Mouse (Mus musculus) MEL (cell line): ENCODE data around the gene Bad. TPM values are rescaled to one million over a fixed set of nuclear protein-coding genes. Genes with fewer than 3 reads are reported as not detected.

Experiments
- DNase-seq: peaks from one replicate; pipeline ENCODE4 v3.0.0; 2011; ENCODE audit warnings: low read depth, low spot score
- H3K27ac ChIP-seq: 2 replicates; pipeline ENCODE4 v1.5.1; 2012; ENCODE audit warnings: low read depth, mild to moderate bottlenecking, control low read depth, low read length, moderate library complexity; ENCODE audit not compliant: control insufficient read depth
- H3K27me3 ChIP-seq, 2 experiments: fragments of 150-350 bp in 1 of 2; sonication (generic) in 1 of 2; 2 replicates each; pipeline ENCODE4 v1.6.1; 2012; ENCODE audit warnings: low read length in 2 of 2, mild to moderate bottlenecking in 2 of 2, improper control_type of control experiment in 1 of 2, moderate library complexity in 1 of 2; ENCODE audit not compliant: insufficient read depth in 2 of 2, control insufficient read depth in 1 of 2
- H3K36me3 ChIP-seq, 2 experiments: 2 replicates each; pipeline ENCODE4 v1.6.1; 2012 to 2014; ENCODE audit warnings: low read length in 2 of 2, improper control_type of control experiment in 1 of 2, inconsistent platforms in 1 of 2, mild to moderate bottlenecking in 1 of 2; ENCODE audit not compliant: insufficient read depth in 2 of 2, control insufficient read depth in 1 of 2
- H3K4me1 ChIP-seq, 2 experiments: fragments of 150-350 bp in 1 of 2; sonication (generic) in 1 of 2; 2 replicates each; pipeline ENCODE4 v1.6.1; 2012; ENCODE audit warnings: low read length in 2 of 2, improper control_type of control experiment in 1 of 2, mild to moderate bottlenecking in 1 of 2; ENCODE audit not compliant: insufficient read depth in 2 of 2, control insufficient read depth in 1 of 2
- H3K4me3 ChIP-seq, 2 experiments: fragments of 150-350 bp in 1 of 2; sonication (generic) in 1 of 2; 2 replicates each; pipeline ENCODE4 v1.5.1; 2012; ENCODE audit warnings: low read depth in 2 of 2, low read length in 2 of 2, mild to moderate bottlenecking in 2 of 2, moderate library complexity in 2 of 2, control low read depth in 1 of 2, improper control_type of control experiment in 1 of 2; ENCODE audit not compliant: control insufficient read depth in 1 of 2, insufficient read depth in 1 of 2
- H3K79me2 ChIP-seq: 2 replicates; pipeline ENCODE4 v1.6.1; 2012; ENCODE audit warnings: mild to moderate bottlenecking, low read length, moderate library complexity; ENCODE audit not compliant: control insufficient read depth, poor library complexity, insufficient read depth
- H3K9ac ChIP-seq: 2 replicates; pipeline ENCODE4 v1.6.1; 2012; ENCODE audit warnings: low read depth, mild to moderate bottlenecking, control low read depth, low read length, moderate library complexity; ENCODE audit not compliant: control insufficient read depth, poor library complexity, severe bottlenecking
- H3K9me3 ChIP-seq: fragments of 150-350 bp; sonication (generic); replicated peaks from 2 replicates; pipeline ENCODE4 v1.6.1; 2012; ENCODE audit warnings: mild to moderate bottlenecking, low read length, improper control_type of control experiment, moderate library complexity; ENCODE audit not compliant: insufficient read depth
- CHD2 ChIP-seq: IDR thresholded peaks from 2 replicates; pipeline ENCODE4 v1.6.1; 2011; ENCODE audit warnings: low read length, improper control_type of control experiment
- CTCF ChIP-seq, 3 experiments: IDR thresholded peaks in 2 of 3; conservative IDR thresholded peaks in 1 of 3; 2 replicates each; pipeline ENCODE4 v1.5.1; 2011 to 2012; ENCODE audit warnings: low read length in 3 of 3, low read depth in 2 of 3, mild to moderate bottlenecking in 2 of 3, improper control_type of control experiment in 1 of 3, inconsistent platforms in 1 of 3, mixed read lengths in 1 of 3, moderate library complexity in 1 of 3; ENCODE audit not compliant: control insufficient read depth in 1 of 3, insufficient read depth in 1 of 3, poor library complexity in 1 of 3, severe bottlenecking in 1 of 3
- E2F4 ChIP-seq: IDR thresholded peaks from 2 replicates; pipeline ENCODE4 v1.6.1; 2011; ENCODE audit warnings: low read depth, low read length, improper control_type of control experiment, borderline replicate concordance
- ELF1 ChIP-seq: IDR thresholded peaks from 2 replicates; pipeline ENCODE4 v1.6.1; 2014; ENCODE audit warnings: low read depth, mild to moderate bottlenecking, inconsistent platforms, low read length, improper control_type of control experiment, moderate library complexity
- ETS1 ChIP-seq: IDR thresholded peaks from 2 replicates; pipeline ENCODE4 v1.6.1; 2012; ENCODE audit warnings: low read depth, mild to moderate bottlenecking, inconsistent platforms, low read length, improper control_type of control experiment, moderate library complexity
- GABPA ChIP-seq: IDR thresholded peaks from 2 replicates; pipeline ENCODE4 v1.6.1; 2012; ENCODE audit warnings: low read depth, mild to moderate bottlenecking, inconsistent platforms, low read length, improper control_type of control experiment, moderate library complexity
- MAFK ChIP-seq: IDR thresholded peaks from 2 replicates; pipeline ENCODE4 v1.6.1; 2011; ENCODE audit warnings: low read depth, mild to moderate bottlenecking, low read length, improper control_type of control experiment, borderline replicate concordance
- MAZ ChIP-seq: IDR thresholded peaks from 2 replicates; pipeline ENCODE4 v1.6.1; 2012; ENCODE audit warnings: low read depth, mild to moderate bottlenecking, inconsistent platforms, low read length, improper control_type of control experiment
- MEF2A ChIP-seq: IDR thresholded peaks from 2 replicates; pipeline ENCODE4 v1.6.1; 2014; ENCODE audit warnings: low read depth, mild to moderate bottlenecking, inconsistent platforms, low read length, improper control_type of control experiment; ENCODE audit not compliant: poor library complexity, insufficient replicate concordance, severe bottlenecking; ENCODE audit errors: extremely low read depth
- MYB ChIP-seq: IDR thresholded peaks from 2 replicates; pipeline ENCODE4 v1.6.1; 2011; ENCODE audit warnings: mild to moderate bottlenecking, low read depth, low read length, improper control_type of control experiment
- NELFE ChIP-seq: IDR thresholded peaks from 2 replicates; pipeline ENCODE4 v1.6.1; 2011; ENCODE audit warnings: low read depth, low read length, improper control_type of control experiment
- NRF1 ChIP-seq: IDR thresholded peaks from 2 replicates; pipeline ENCODE4 v1.6.1; 2014; ENCODE audit warnings: low read depth, mild to moderate bottlenecking, inconsistent platforms, low read length, improper control_type of control experiment, moderate library complexity; ENCODE audit not compliant: poor library complexity, insufficient read depth, severe bottlenecking
- POLR2A ChIP-seq, 2 experiments: IDR thresholded peaks; 2 replicates each; pipeline ENCODE4 v1.6.1; 2011 to 2012; ENCODE audit warnings: low read length in 2 of 2, mild to moderate bottlenecking in 2 of 2, control low read depth in 1 of 2, improper control_type of control experiment in 1 of 2, low read depth in 1 of 2, moderate library complexity in 1 of 2; ENCODE audit not compliant: control insufficient read depth in 1 of 2, insufficient read depth in 1 of 2, poor library complexity in 1 of 2
- POLR2AphosphoS2 ChIP-seq: IDR thresholded peaks from 2 replicates; pipeline ENCODE4 v1.6.1; 2011; ENCODE audit warnings: low read length, improper control_type of control experiment
- POLR2AphosphoS5 ChIP-seq: IDR thresholded peaks from 2 replicates; pipeline ENCODE4 v1.6.1; 2012; ENCODE audit warnings: low read depth, borderline replicate concordance, mild to moderate bottlenecking, inconsistent platforms, low read length, moderate library complexity, mixed read lengths
- RAD21 ChIP-seq: IDR thresholded peaks from 2 replicates; pipeline ENCODE4 v1.6.1; 2011; ENCODE audit warnings: mild to moderate bottlenecking, low read depth, low read length, improper control_type of control experiment
- RCOR1 ChIP-seq: IDR thresholded peaks from 2 replicates; pipeline ENCODE4 v1.6.1; 2012; ENCODE audit warnings: low read depth, mild to moderate bottlenecking, inconsistent platforms, low read length, improper control_type of control experiment
- SIN3A ChIP-seq: IDR thresholded peaks from 2 replicates; pipeline ENCODE4 v1.6.1; 2012; ENCODE audit warnings: low read length, improper control_type of control experiment, inconsistent platforms
- SMC3 ChIP-seq: IDR thresholded peaks from 2 replicates; pipeline ENCODE4 v1.6.1; 2011; ENCODE audit warnings: low read depth, low read length, improper control_type of control experiment
- TCF12 ChIP-seq: IDR thresholded peaks from 2 replicates; pipeline ENCODE4 v1.6.1; 2014; ENCODE audit warnings: low read depth, mild to moderate bottlenecking, inconsistent platforms, low read length, improper control_type of control experiment, moderate library complexity
- ZMIZ1 ChIP-seq: IDR thresholded peaks from 2 replicates; pipeline ENCODE4 v1.6.1; 2012; ENCODE audit warnings: low read depth, mild to moderate bottlenecking, inconsistent platforms, low read length, improper control_type of control experiment, moderate library complexity
- polyA plus RNA-seq, 2 experiments: library from polyadenylated mRNA; stranded (reverse) in 1 of 2; unstranded in 1 of 2; fragments of >175 nt in 1 of 2; fragments of >200 nt in 1 of 2; gene quantifications; 2 replicates each; pipeline versions ENCODE4 v1.2.1 to v1.2.4; 2012; ENCODE audit warnings: low replicate concordance in 2 of 2, low read depth in 1 of 2; ENCODE audit not compliant: insufficient read length in 2 of 2, insufficient read depth in 1 of 2, missing spikeins in 1 of 2
- total RNA-seq: library from RNA; depleted of rRNA; stranded (reverse); fragments of 300-350 nt; gene quantifications from 2 replicates; pipeline ENCODE4 v1.2.3, GENCODE M21; 2012

Gene Bad
- total and polyA plus RNA-seq, 3 experiments = 51.7 to 69.7 TPM; not detected in 1

DNA sequence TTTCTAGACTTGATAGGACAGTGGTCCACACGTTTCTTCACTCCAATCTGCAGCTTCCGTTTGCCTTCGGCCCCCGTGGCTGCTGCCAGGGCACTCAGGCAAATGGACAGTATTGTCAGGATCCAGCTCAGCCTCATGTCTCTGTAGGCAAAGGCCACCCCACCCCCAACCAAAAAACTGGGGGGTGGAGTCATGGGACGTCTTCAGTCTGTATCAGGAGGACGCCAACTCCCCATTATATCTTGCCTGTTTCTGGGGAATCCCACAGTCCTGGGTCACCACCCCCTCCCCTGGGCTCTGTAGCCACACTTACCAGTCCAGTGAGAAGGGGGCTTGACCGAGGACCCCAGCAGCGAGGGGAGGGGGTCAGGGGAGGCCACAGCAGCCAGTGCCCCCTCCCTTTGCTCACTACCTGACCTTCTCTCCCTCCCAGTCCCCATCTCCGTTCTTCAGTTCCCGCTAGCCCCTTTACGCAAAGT is 37.4 kb downstream of the Bad start:
- Histone ChIP-seq H3K9me3 (no peaks in the 10 kb centered on the region), H3K4me3 (peak overlapping the region; percentile 9 to 60), H3K79me2 (peaks cover 39% of the 10 kb centered on the region), H3K27me3 (no peaks in the 10 kb centered on the region), H3K9ac (peak overlapping the region; percentile 67), H3K27ac (peak overlapping the region; percentile 57), H3K36me3 (peaks cover 0 to 23% of the 10 kb centered on the region in 2 experiments; a peak in 2 of 4 replicates), H3K4me1 (peaks cover 0 to 19% of the 10 kb centered on the region in 2 experiments; a peak in 2 of 4 replicates)
- TF ChIP-seq POLR2A (IDR thresholded peaks at IDR 0.05; ENCODE audit: control insufficient read depth in 1 of 2, insufficient read depth in 1 of 2, low read depth in 1 of 2, low read length in 2 of 2, poor library complexity in 1 of 2) = peak in 1 of 2 experiments; percentile 44; a peak in 1 of 4 replicates
- TF ChIP-seq POLR2AphosphoS2 = peak; percentile 65
- peak; percentile 72 for TF ChIP-seq SIN3A
- TF ChIP-seq RCOR1 = no peak
- peak; percentile 80 for DNase-seq

DNA sequence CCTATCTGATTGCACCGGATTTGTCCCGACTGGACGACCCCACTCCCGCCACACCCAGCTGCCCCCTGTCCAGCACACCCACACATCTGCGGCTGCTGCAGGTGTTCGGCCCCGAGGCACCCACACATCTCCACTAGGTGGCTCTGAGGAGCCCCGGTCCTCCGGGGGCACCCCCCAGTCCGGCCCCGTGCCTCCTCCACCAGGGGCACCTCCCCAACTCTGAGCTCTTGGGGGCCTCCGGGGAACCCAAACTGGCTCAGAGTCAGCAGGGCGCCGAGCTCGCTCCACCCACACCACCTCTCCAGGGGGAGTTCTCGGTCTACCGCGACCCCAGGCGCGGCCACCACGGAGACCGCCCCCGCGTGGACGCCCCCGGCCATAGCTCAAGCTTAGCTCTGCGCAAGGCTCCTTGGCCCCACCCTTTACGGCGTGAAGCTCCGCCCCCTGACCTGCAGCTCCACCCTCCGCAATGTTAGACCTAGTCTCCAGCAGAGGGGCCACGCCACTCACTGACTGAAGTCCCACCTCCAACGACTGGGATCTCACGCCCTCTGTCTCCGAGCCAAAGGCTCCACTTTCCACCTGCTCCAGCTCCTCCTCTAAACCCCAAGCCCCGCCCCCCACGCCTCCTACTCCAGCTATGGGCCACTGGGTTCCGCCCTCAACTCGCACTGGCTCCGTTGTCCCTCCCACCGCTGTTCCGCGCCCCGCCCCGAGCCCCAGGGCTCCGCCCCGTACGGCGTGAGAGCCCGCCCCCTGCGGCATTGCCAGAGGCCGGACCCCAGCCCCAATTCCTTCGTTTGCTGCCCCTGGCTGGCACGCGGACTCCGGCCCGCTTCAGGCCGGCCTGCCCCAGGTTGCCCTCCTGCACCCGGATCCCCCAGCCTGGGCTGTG is 38.1 kb downstream of the Bad start:
- TF ChIP-seq NELFE = no peak
- no peak for TF ChIP-seq ELF1
- TF ChIP-seq POLR2AphosphoS2 = no peak; the same call in 1 of the 2 replicates
- TF ChIP-seq ETS1 = no peak
- peak; percentile 38 for TF ChIP-seq SMC3
- TF ChIP-seq E2F4 = no peak
- no peak for TF ChIP-seq MEF2A
- TF ChIP-seq TCF12 = 0 out of 2 replicates have a peak, but pooled peaks have one; percentile 25
- 0 out of 2 replicates have a peak, but pooled peaks have one; percentile 46 for TF ChIP-seq ZMIZ1
- TF ChIP-seq GABPA = no peak
- TF ChIP-seq NRF1 = 0 out of 2 replicates have a peak, but pooled peaks have one; percentile 37
- no peak for TF ChIP-seq CHD2
- 0 out of 2 replicates have a peak, but pooled peaks have one; percentile 50 for TF ChIP-seq MAZ
- TF ChIP-seq CTCF (IDR thresholded peaks at IDR 0.05 in 2 of 3, conservative IDR thresholded peaks at IDR 0.05 in 1 of 3; ENCODE audit: control insufficient read depth in 1 of 3, insufficient read depth in 1 of 3, low read depth in 2 of 3, low read length in 3 of 3, poor library complexity in 1 of 3, severe bottlenecking in 1 of 3) = peak; percentile 54 to 86 (median 55)
- TF ChIP-seq POLR2A (IDR thresholded peaks at IDR 0.05; ENCODE audit: control insufficient read depth in 1 of 2, insufficient read depth in 1 of 2, low read depth in 1 of 2, low read length in 2 of 2, poor library complexity in 1 of 2) = peak in 1 of 2 experiments; percentile 40; a peak in 2 of 4 replicates
- no peak for TF ChIP-seq POLR2AphosphoS5
- no peak for TF ChIP-seq MYB
- no peak for TF ChIP-seq MAFK
- TF ChIP-seq SIN3A = peak; percentile 54; the same call in 1 of the 2 replicates
- no peak for TF ChIP-seq RAD21
- peaks cover 39% of the 10 kb centered on the region for H3K79me2 ChIP-seq
- H3K9ac ChIP-seq = peak overlapping the region; percentile 74
- H3K4me1 ChIP-seq = peaks cover 0 to 19% of the 10 kb centered on the region in 2 experiments; a peak in 2 of 4 replicates
- peak overlapping the region; percentile 56 to 60 for H3K4me3 ChIP-seq
- peak overlapping the region; percentile 45 for H3K27ac ChIP-seq
- no peaks in the 10 kb centered on the region for H3K27me3 ChIP-seq
- peak; percentile 99 for DNase-seq
- peaks cover 0 to 23% of the 10 kb centered on the region in 2 experiments; a peak in 2 of 4 replicates for H3K36me3 ChIP-seq
- H3K9me3 ChIP-seq = no peaks in the 10 kb centered on the region
